Mouse (Mus musculus): ENCODE results near the gene Tekt5. TPM values are rescaled to one million over a fixed set of nuclear protein-coding genes. Genes with fewer than 3 reads are reported as not detected.

Gene Tekt5
- not detected in 2 replicates for polyA plus RNA-seq (2012; ENCODE audit: insufficient read depth, low replicate concordance)

DNA sequence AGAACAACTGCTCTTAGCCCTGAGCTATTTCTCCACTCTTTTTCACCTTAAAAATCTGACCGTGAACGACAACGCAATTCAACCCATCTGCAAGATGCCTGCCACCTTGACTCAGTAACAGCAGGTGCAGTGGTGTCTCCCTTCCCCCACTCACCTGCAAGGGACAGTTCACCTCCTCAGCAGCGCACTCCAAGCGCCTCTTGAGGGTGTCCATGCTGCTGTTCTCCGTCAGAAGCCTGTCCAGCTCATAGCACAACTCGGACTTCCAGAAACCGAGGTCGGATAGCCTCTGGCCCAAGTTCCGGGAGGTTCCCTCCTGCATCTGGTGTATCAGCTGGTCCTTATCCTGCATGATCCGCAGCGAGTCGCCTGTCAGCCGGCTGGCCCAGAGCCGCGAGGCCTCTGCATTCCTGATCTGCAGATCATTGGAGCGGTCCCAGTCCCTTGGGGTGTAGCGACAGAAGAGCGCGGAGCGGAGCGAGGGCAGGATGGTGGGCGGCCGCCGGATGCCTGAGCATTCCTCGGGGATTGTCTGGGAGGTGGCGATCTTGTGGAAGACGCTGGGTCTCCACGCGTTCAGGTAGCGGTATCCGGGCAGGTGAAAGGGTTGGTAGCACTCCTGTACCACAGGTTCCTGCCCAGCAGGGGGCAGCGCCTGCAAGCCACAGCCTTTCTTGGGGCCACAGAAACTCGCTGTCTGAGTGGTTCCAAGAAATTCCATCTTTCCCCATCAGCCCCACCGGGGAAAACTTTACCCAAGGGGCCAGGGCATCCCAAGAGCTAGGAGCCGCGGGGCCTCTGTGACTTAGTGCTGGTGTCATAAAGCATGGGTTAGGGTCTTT lies at the start of gene Tekt5:
Tekt5 (minus strand) TSS at position 792 of the 842 bp plus-strand sequence.
- H3K4me1 ChIP-seq: peaks cover 4% of the 10 kb centered on the region; the same call in 1 of the 2 replicates
- peaks cover 11% of the 10 kb centered on the region for H3K9me3 ChIP-seq
- TF ChIP-seq GATA1 (IDR thresholded peaks at IDR 0.05; ENCODE audit: borderline replicate concordance, low read length) (no peak), FLI1 (IDR thresholded peaks at IDR 0.05; ENCODE audit: low read length) (no peak)
- peaks cover 15% of the 10 kb centered on the region for H3K27me3 ChIP-seq (replicated peaks)
- no peaks in the 10 kb centered on the region for H3K36me3 ChIP-seq (replicated peaks; ENCODE audit: low read length)
- no peak within 1 kb of the TSS for H3K4me3 ChIP-seq (replicated peaks)

DNA sequence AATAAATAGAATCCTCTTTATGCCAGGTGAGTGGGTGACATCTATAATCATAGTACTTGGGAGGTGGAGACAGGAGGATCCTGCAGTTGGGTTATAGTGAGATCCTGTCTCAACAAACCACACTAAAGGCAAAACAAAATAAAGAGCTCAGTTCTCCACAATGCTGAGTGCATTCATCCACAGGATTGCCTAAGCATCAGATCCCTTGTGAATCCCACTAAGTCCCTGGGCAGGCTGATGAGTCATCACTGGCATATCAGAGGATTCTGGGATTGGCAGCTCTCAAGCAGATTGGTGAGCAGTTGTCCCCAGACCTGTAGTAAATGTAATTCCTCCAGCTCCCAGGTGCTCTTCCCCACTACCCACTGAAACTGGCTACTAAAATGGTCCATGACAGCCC lies 48.4 kb upstream of the Tekt5 start:
- TF ChIP-seq FLI1 (IDR thresholded peaks at IDR 0.05; ENCODE audit: low read length): no peak
- TF ChIP-seq GATA1 (IDR thresholded peaks at IDR 0.05; ENCODE audit: borderline replicate concordance, low read length): no peak
- peaks cover 19% of the 10 kb centered on the region for H3K27me3 ChIP-seq (replicated peaks)
- peaks cover 4% of the 10 kb centered on the region for H3K4me1 ChIP-seq
- H3K9me3 ChIP-seq: no peaks in the 10 kb centered on the region
- no peak overlapping the region for H3K4me3 ChIP-seq (replicated peaks)
- no peaks in the 10 kb centered on the region for H3K36me3 ChIP-seq (replicated peaks; ENCODE audit: low read length)

GRCm38 (mm10) chr16:10441761-10442160 lies 46.5 kb upstream of the Tekt5 start:
- peaks cover 4% of the 10 kb centered on the region for H3K4me1 ChIP-seq
- peaks cover 13% of the 10 kb centered on the region for H3K27me3 ChIP-seq (replicated peaks)
- no peak overlapping the region for H3K4me3 ChIP-seq (replicated peaks)
- no peaks in the 10 kb centered on the region for H3K36me3 ChIP-seq (replicated peaks; ENCODE audit: low read length)
- no peaks in the 10 kb centered on the region for H3K9me3 ChIP-seq
- TF ChIP-seq GATA1 (IDR thresholded peaks at IDR 0.05; ENCODE audit: borderline replicate concordance, low read length): no peak
- TF ChIP-seq FLI1 (IDR thresholded peaks at IDR 0.05; ENCODE audit: low read length): no peak

DNA sequence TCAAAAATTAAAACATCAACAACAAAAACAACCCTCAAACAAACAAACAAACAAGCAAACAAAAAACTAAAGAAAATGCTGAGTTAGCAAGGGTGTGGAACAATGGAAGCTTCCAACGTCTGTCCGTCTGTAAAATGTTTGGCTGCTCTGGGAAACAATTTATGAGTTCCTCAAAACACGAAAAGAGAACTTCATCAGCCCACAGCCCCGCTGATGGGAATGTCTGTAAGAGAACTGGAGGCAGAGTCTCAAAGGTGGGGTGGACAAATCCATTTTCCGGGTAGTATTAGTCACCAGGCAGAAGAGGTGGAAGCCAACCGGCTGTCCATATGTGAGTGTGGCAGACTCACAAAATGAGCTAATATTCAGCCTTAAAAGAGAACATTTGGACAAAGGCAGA lies 46.0 kb upstream of the Tekt5 start:
- no peaks in the 10 kb centered on the region for H3K9me3 ChIP-seq
- TF ChIP-seq GATA1 (IDR thresholded peaks at IDR 0.05; ENCODE audit: borderline replicate concordance, low read length): no peak
- TF ChIP-seq FLI1 (IDR thresholded peaks at IDR 0.05; ENCODE audit: low read length): no peak

GRCm38 (mm10) chr16:10438055-10438454 lies 42.8 kb upstream of the Tekt5 start:
- H3K36me3 ChIP-seq (replicated peaks; ENCODE audit: low read length): no peaks in the 10 kb centered on the region
- no peak overlapping the region for H3K4me3 ChIP-seq (replicated peaks)
- H3K4me1 ChIP-seq: peaks cover 3% of the 10 kb centered on the region; the same call in 1 of the 2 replicates
- no peak for TF ChIP-seq GATA1 (IDR thresholded peaks at IDR 0.05; ENCODE audit: borderline replicate concordance, low read length)
- TF ChIP-seq FLI1 (IDR thresholded peaks at IDR 0.05; ENCODE audit: low read length): no peak
- H3K9me3 ChIP-seq: no peaks in the 10 kb centered on the region
- H3K27me3 ChIP-seq (replicated peaks): peaks cover 9% of the 10 kb centered on the region

More for the DNA sequence above, 46.0 kb upstream of the Tekt5 start:
- H3K4me3 ChIP-seq (replicated peaks): no peak overlapping the region
- peaks cover 13% of the 10 kb centered on the region for H3K27me3 ChIP-seq (replicated peaks)
- no peaks in the 10 kb centered on the region for H3K36me3 ChIP-seq (replicated peaks; ENCODE audit: low read length)
- peaks cover 4% of the 10 kb centered on the region for H3K4me1 ChIP-seq

- Histone ChIP-seq H3K9me3 (no peaks in the 10 kb centered on the region), H3K36me3 (replicated peaks; ENCODE audit: low read length) (no peaks in the 10 kb centered on the region), H3K4me1 (peaks cover 3% of the 10 kb centered on the region; the same call in 1 of the 2 replicates), H3K27me3 (replicated peaks) (peaks cover 13% of the 10 kb centered on the region), H3K4me3 (replicated peaks) (no peak overlapping the region)
- TF ChIP-seq FLI1 (IDR thresholded peaks at IDR 0.05; ENCODE audit: low read length) (no peak), GATA1 (IDR thresholded peaks at IDR 0.05; ENCODE audit: borderline replicate concordance, low read length) (no peak)
Observed at GRCm38 (mm10) chr16:10436166-10436565, 40.9 kb upstream of the Tekt5 start.

DNA sequence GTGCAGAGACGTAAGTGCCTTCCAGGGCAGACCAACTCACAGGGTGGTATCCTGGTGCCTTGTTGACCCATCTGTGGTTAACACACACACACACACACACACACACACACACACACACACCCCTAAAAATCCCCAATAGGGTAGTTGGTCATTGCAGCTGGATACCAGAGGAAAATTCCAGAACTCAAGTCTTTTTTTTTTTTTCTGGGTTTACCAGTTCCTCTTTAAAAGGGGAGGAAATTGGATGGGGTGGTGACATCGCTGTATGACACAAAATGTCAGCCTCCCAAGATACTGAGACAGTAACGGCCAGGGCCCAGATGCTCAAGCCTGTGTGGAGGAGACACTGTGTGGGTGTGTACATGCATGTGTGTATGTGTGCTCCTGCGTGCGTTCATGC lies 38.1 kb upstream of the Tekt5 start:
- no peak for TF ChIP-seq FLI1 (IDR thresholded peaks at IDR 0.05; ENCODE audit: low read length)
- TF ChIP-seq GATA1 (IDR thresholded peaks at IDR 0.05; ENCODE audit: borderline replicate concordance, low read length): no peak
- H3K4me3 ChIP-seq (replicated peaks): no peak overlapping the region
- no peaks in the 10 kb centered on the region for H3K36me3 ChIP-seq (replicated peaks; ENCODE audit: low read length)
- no peaks in the 10 kb centered on the region for H3K9me3 ChIP-seq
- peaks cover 3% of the 10 kb centered on the region; the same call in 1 of the 2 replicates for H3K4me1 ChIP-seq
- H3K27me3 ChIP-seq (replicated peaks): peaks cover 22% of the 10 kb centered on the region

GRCm38 (mm10) chr16:10432387-10432786 lies 37.1 kb upstream of the Tekt5 start:
- TF ChIP-seq GATA1 (IDR thresholded peaks at IDR 0.05; ENCODE audit: borderline replicate concordance, low read length): no peak
- no peak for TF ChIP-seq FLI1 (IDR thresholded peaks at IDR 0.05; ENCODE audit: low read length)
- H3K27me3 ChIP-seq (replicated peaks): peaks cover 20% of the 10 kb centered on the region
- H3K36me3 ChIP-seq (replicated peaks; ENCODE audit: low read length): no peaks in the 10 kb centered on the region
- H3K9me3 ChIP-seq: no peaks in the 10 kb centered on the region
- H3K4me1 ChIP-seq: peaks cover 3% of the 10 kb centered on the region; the same call in 1 of the 2 replicates
- no peak overlapping the region for H3K4me3 ChIP-seq (replicated peaks)

- no peak overlapping the region for H3K4me3 ChIP-seq (replicated peaks)
- peaks cover 20% of the 10 kb centered on the region for H3K27me3 ChIP-seq (replicated peaks)
- H3K4me1 ChIP-seq: peaks cover 3% of the 10 kb centered on the region; the same call in 1 of the 2 replicates
- TF ChIP-seq GATA1 (IDR thresholded peaks at IDR 0.05; ENCODE audit: borderline replicate concordance, low read length): no peak
- no peak for TF ChIP-seq FLI1 (IDR thresholded peaks at IDR 0.05; ENCODE audit: low read length)
- no peaks in the 10 kb centered on the region for H3K9me3 ChIP-seq
- H3K36me3 ChIP-seq (replicated peaks; ENCODE audit: low read length): peaks cover 2% of the 10 kb centered on the region
Observed at GRCm38 (mm10) chr16:10431911-10432310, 36.6 kb upstream of the Tekt5 start.

DNA sequence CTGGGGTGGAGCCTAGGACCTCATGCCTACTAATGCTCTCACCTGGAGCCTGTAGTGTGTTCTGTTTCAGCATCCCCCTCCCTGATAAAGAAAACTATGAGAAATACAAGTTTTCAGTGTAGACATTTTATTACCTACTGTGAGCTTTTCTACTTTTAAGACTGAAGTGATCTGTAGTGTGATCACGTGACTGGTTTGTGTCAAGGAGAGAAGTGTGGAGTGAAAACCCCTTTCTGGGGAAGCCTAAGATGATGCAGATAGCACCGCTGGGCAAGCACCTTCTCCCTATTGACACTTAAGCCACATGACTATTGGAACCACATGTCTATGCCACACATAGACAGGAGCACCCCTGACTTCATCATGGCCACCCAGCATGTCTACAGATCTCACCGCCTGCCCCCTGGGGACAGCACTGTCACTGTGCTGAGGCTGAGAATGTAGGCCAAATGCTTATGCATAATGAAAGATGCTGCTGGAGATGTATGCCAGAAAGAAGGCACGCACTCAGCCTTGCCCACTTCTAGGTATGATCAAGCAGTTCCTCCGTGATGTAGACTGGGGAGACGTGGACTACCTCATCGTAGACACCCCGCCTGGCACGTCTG lies 25.3 kb upstream of the Tekt5 start:
- Histone ChIP-seq H3K4me3 (replicated peaks) (no peak overlapping the region), H3K9me3 (no peaks in the 10 kb centered on the region), H3K36me3 (replicated peaks; ENCODE audit: low read length) (peaks cover 96% of the 10 kb centered on the region), H3K27me3 (replicated peaks) (no peaks in the 10 kb centered on the region), H3K4me1 (no peaks in the 10 kb centered on the region)
- TF ChIP-seq GATA1 (IDR thresholded peaks at IDR 0.05; ENCODE audit: borderline replicate concordance, low read length) (no peak), FLI1 (IDR thresholded peaks at IDR 0.05; ENCODE audit: low read length) (no peak)
